Comparison of ENCODE assay signal across 10 mouse cellular contexts in genomic region chr19:12467436-12467835, GRCm38 (mm10). TPM values are rescaled to one million over a fixed set of nuclear protein-coding genes. Genes with fewer than 3 reads are reported as not detected.
DNase-seq lines count a peak whose midpoint lies in the region; ATAC-seq and TF ChIP-seq lines count a peak whose summit lies in the region.
"Had no signal": no experiment of that assay in that cellular context is flagged by ENCODE, and none has a peak within 500 bp of the region (broad histone marks: within the 10 kb centered on the region; RNA-seq: fewer than 3 reads in every experiment).

No protein-coding gene starts in this region.

- H3K9ac ChIP-seq in intestine, postnatal 0 days (ENCODE audit: low read depth, low read length): no peak overlapping the region
- no peak overlapping the region for H3K9ac ChIP-seq in intestine, embryonic 15.5 days
- H3K9ac ChIP-seq: embryonic facial prominence, embryonic 13.5 days had no signal

- H3K27ac ChIP-seq in intestine, postnatal 0 days (ENCODE audit: low read depth, low read length): no peak overlapping the region
- no peak overlapping the region for H3K27ac ChIP-seq in intestine, embryonic 15.5 days
- no peak overlapping the region for H3K27ac ChIP-seq in thymus, adult 2 months (ENCODE audit: control insufficient read depth, insufficient read depth, low read length)
- H3K27ac ChIP-seq: embryonic facial prominence, embryonic 13.5 days had no signal

- H3K9me3 ChIP-seq in intestine, postnatal 0 days (ENCODE audit: control insufficient read depth): no peaks in the 10 kb centered on the region
- H3K9me3 ChIP-seq in intestine, embryonic 15.5 days: no peaks in the 10 kb centered on the region
- H3K9me3 ChIP-seq: embryonic facial prominence, embryonic 13.5 days had no signal

- H3K4me1 ChIP-seq in intestine, postnatal 0 days (replicated peaks; ENCODE audit: control insufficient read depth, insufficient read depth, low read length): no peaks in the 10 kb centered on the region
- H3K4me1 ChIP-seq in intestine, embryonic 15.5 days (replicated peaks): no peaks in the 10 kb centered on the region
- peaks cover under 1% of the 10 kb centered on the region for H3K4me1 ChIP-seq in thymus, adult 2 months (replicated peaks; ENCODE audit: control insufficient read depth, insufficient read depth, low read length)

- TF ChIP-seq POLR2A in thymus, adult 2 months (IDR thresholded peaks at IDR 0.05; ENCODE audit: control insufficient read depth, extremely low read depth, insufficient read depth, low read length, poor library complexity): no peak

- DNase-seq in thymus, adult 2 months: peak; percentile 36
- no peak for DNase-seq in thymus, postnatal 36 days
- peak; percentile 63 for DNase-seq in embryo, embryonic 10.5 days (ENCODE audit: low spot score)
- peak; percentile 87 for DNase-seq in retina, postnatal 1 day
- DNase-seq in yolk sac, embryonic 10.5 days (ENCODE audit: low spot score): no peak
- no peak for DNase-seq in gastrocnemius, postnatal 14 days

- no peaks in the 10 kb centered on the region for H3K27me3 ChIP-seq in intestine, postnatal 0 days (replicated peaks; ENCODE audit: control insufficient read depth, insufficient read depth, low read length)
- no peaks in the 10 kb centered on the region for H3K27me3 ChIP-seq in intestine, embryonic 15.5 days (replicated peaks)
- no peaks in the 10 kb centered on the region for H3K27me3 ChIP-seq in thymus, adult 2 months (ENCODE audit: control insufficient read depth, insufficient read depth, low read length)
- H3K27me3 ChIP-seq: embryonic facial prominence, embryonic 13.5 days had no signal

- intact Hi-C loops in gastrocnemius, postnatal 14 days (cut with DNase I; ENCODE audit: low total_unique reads): loop anchor here (5.0 kb wide), 1 partner anchor 35 kb away; the partner anchor contains the start of gene Dtx4

- peak; percentile 78 for TF ChIP-seq CTCF in intestine, postnatal 0 days (IDR thresholded peaks at IDR 0.05; ENCODE audit: low read depth)
- TF ChIP-seq CTCF in thymus, adult 2 months (IDR thresholded peaks at IDR 0.05; ENCODE audit: borderline replicate concordance, control insufficient read depth, extremely low read depth, insufficient read depth, low read length, poor library complexity): no peak

- peaks cover 14% of the 10 kb centered on the region for H3K36me3 ChIP-seq in intestine, postnatal 0 days (ENCODE audit: control insufficient read depth, insufficient read depth)
- H3K36me3 ChIP-seq in intestine, embryonic 15.5 days: peaks cover 16% of the 10 kb centered on the region
- H3K36me3 ChIP-seq in thymus, adult 2 months (ENCODE audit: control insufficient read depth, insufficient read depth, low read length): no peaks in the 10 kb centered on the region

- 81% methylated on average over 5 of the region's 5 CpGs for WGBS in intestine, postnatal 0 days
- 81% methylated on average over 5 of the region's 5 CpGs for WGBS in intestine, embryonic 15.5 days
- WGBS in thymus, adult 2 months: 90% methylated on average over 5 of the region's 5 CpGs

- H3K4me3 ChIP-seq in intestine, postnatal 0 days (ENCODE audit: low read depth, low read length): no peak overlapping the region
- no peak overlapping the region for H3K4me3 ChIP-seq in intestine, embryonic 15.5 days (replicated peaks)
- no peak overlapping the region for H3K4me3 ChIP-seq in thymus, adult 2 months (ENCODE audit: control insufficient read depth, insufficient read depth, low read length)
- H3K4me3 ChIP-seq: embryonic facial prominence, embryonic 13.5 days had no signal

- ATAC-seq in intestine, postnatal 0 days: no peak
- no peak for ATAC-seq in intestine, embryonic 15.5 days

- H3K4me2 ChIP-seq in intestine, postnatal 0 days (replicated peaks; ENCODE audit: low read depth): no peak overlapping the region
- no peak overlapping the region for H3K4me2 ChIP-seq in intestine, embryonic 15.5 days (replicated peaks)
- H3K4me2 ChIP-seq: embryonic facial prominence, embryonic 13.5 days had no signal

RNA-seq across cellular contexts. Expression of gene Mpeg1, which starts 6.9 kb away (rescaled TPM):
- 2.2 and 2.7 TPM in 2 replicates for polyA plus RNA-seq in intestine, postnatal 0 days (2015; fragmentation: Nextera tagmentation; extraction: Ambion mirVana)
- polyA plus RNA-seq in intestine, embryonic 15.5 days (2015; fragmentation: Nextera tagmentation; extraction: Ambion mirVana): 0.88 and 0.98 TPM in 2 replicates
- 24.0 and 34.0 TPM in 2 replicates for polyA plus RNA-seq in thymus, adult 2 months (2012; rRNA removed)
- 1 to 10 TPM; 1.5 to 1.6 TPM for total RNA-seq in gastrocnemius, postnatal 14 days (2021)

RNA-seq across cellular contexts. Expression of gene Dtx4, which starts 33.8 kb away (rescaled TPM):
- 4.9 and 5.5 TPM in 2 replicates for polyA plus RNA-seq in intestine, postnatal 0 days (2015; fragmentation: Nextera tagmentation; extraction: Ambion mirVana)
- 15.0 and 15.5 TPM in 2 replicates for polyA plus RNA-seq in intestine, embryonic 15.5 days (2015; fragmentation: Nextera tagmentation; extraction: Ambion mirVana)
- 5.6 and 6.3 TPM in 2 replicates for polyA plus RNA-seq in thymus, adult 2 months (2012; rRNA removed)
- 10 to 100 TPM; 10.1 to 14.1 TPM for total RNA-seq in gastrocnemius, postnatal 14 days (2021)

RNA-seq across cellular contexts. Expression of gene Pfpl, which starts 39.7 kb away (rescaled TPM):
- polyA plus RNA-seq in intestine, postnatal 0 days (2015; fragmentation: Nextera tagmentation; extraction: Ambion mirVana): not detected in 2 replicates
- polyA plus RNA-seq in intestine, embryonic 15.5 days (2015; fragmentation: Nextera tagmentation; extraction: Ambion mirVana): not detected in 2 replicates
- polyA plus RNA-seq in thymus, adult 2 months (2012; rRNA removed): 0.03 TPM in 1 of 2 replicates, not detected in the other
- not detected for total RNA-seq in gastrocnemius, postnatal 14 days (2021)
- total RNA-seq: left cerebral cortex, postnatal 25 days had no signal
- polyA plus RNA-seq: embryonic facial prominence, embryonic 13.5 days had no signal

RNA-seq across cellular contexts. Expression of gene Olfr1441, which starts 50.2 kb away (rescaled TPM):
- polyA plus RNA-seq in intestine, postnatal 0 days (2015; fragmentation: Nextera tagmentation; extraction: Ambion mirVana): not detected in 2 replicates
- not detected in 2 replicates for polyA plus RNA-seq in intestine, embryonic 15.5 days (2015; fragmentation: Nextera tagmentation; extraction: Ambion mirVana)
- not detected in 2 replicates for polyA plus RNA-seq in thymus, adult 2 months (2012; rRNA removed)
- not detected for total RNA-seq in gastrocnemius, postnatal 14 days (2021)
- total RNA-seq: left cerebral cortex, postnatal 25 days had no signal
- polyA plus RNA-seq: embryonic facial prominence, embryonic 13.5 days had no signal

Comparison
In these comparisons a context has a peak if more than half of its experiments do, and no peak if none do; other contexts are left out.
1. DNase-seq: peak in thymus, adult 2 months (single experiment), embryo, embryonic 10.5 days (single experiment) and retina, postnatal 1 day (single experiment); none in thymus, postnatal 36 days (0 of 2), yolk sac, embryonic 10.5 days (single experiment) and gastrocnemius, postnatal 14 days (single experiment).